In genomic region chr1:51288201-51288600, GRCm38 (mm10) we compare ENCODE assay signal across 8 mouse cellular contexts. TPM values are rescaled to one million over a fixed set of nuclear protein-coding genes. Genes with fewer than 3 reads are reported as not detected.
DNase-seq lines count a peak whose midpoint lies in the region; ATAC-seq and TF ChIP-seq lines count a peak whose summit lies in the region.
"Had no signal": no experiment of that assay in that cellular context is flagged by ENCODE, and none has a peak within 500 bp of the region (broad histone marks: within the 10 kb centered on the region; RNA-seq: fewer than 3 reads in every experiment).

No protein-coding gene starts in this region.

- no peak overlapping the region for H3K4me3 ChIP-seq in kidney, embryonic 14.5 days (ENCODE audit: low read length)
- H3K4me3 ChIP-seq in embryonic facial prominence, embryonic 14.5 days (ENCODE audit: low read depth, low read length) = peak overlapping the region; percentile 24; the same call in 1 of the 2 replicates
- H3K4me3 ChIP-seq in intestine, postnatal 0 days (ENCODE audit: low read depth, low read length) = no peak overlapping the region; the same call in 1 of the 2 replicates

- no peak for DNase-seq in kidney, postnatal 14 days
- no peak for DNase-seq in embryonic facial prominence, embryonic 14.5 days (ENCODE audit: low spot score)
- peak; percentile 53 for DNase-seq in lung, postnatal 25 days (ENCODE audit: low spot score)
- DNase-seq in cerebellum, adult 18-20 months = no peak
- DNase-seq: right cerebral cortex, postnatal 14 days had no signal

- 62% methylated on average over 3 of the region's 3 CpGs for WGBS in kidney, embryonic 14.5 days
- WGBS in embryonic facial prominence, embryonic 14.5 days = 55% methylated on average over 3 of the region's 3 CpGs
- 51% methylated on average over 3 of the region's 3 CpGs for WGBS in intestine, postnatal 0 days

- peak overlapping the region; percentile 62; the same call in 1 of the 2 replicates for H3K27ac ChIP-seq in kidney, embryonic 14.5 days (ENCODE audit: low read depth, low read length)
- peak overlapping the region; percentile 79 for H3K27ac ChIP-seq in embryonic facial prominence, embryonic 14.5 days (replicated peaks; ENCODE audit: low read depth, low read length)
- H3K27ac ChIP-seq in intestine, postnatal 0 days (ENCODE audit: low read depth, low read length) = no peak overlapping the region

- peaks cover 14% of the 10 kb centered on the region for H3K4me1 ChIP-seq in kidney, embryonic 14.5 days (ENCODE audit: control insufficient read depth, insufficient read depth, low read length)
- H3K4me1 ChIP-seq in embryonic facial prominence, embryonic 14.5 days (ENCODE audit: control insufficient read depth, insufficient read depth, low read length) = peaks cover 21% of the 10 kb centered on the region
- 0 out of 2 replicates have a peak, but pooled peaks cover 5% of the 10 kb centered on the region for H3K4me1 ChIP-seq in intestine, postnatal 0 days (replicated peaks; ENCODE audit: control insufficient read depth, insufficient read depth, low read length)

- H3K27me3 ChIP-seq in kidney, embryonic 14.5 days (ENCODE audit: control insufficient read depth, insufficient read depth, low read length) = no peaks in the 10 kb centered on the region
- H3K27me3 ChIP-seq in embryonic facial prominence, embryonic 14.5 days (replicated peaks; ENCODE audit: control insufficient read depth, insufficient read depth, low read length) = no peaks in the 10 kb centered on the region
- no peaks in the 10 kb centered on the region for H3K27me3 ChIP-seq in intestine, postnatal 0 days (replicated peaks; ENCODE audit: control insufficient read depth, insufficient read depth, low read length)

- H3K9me3 ChIP-seq in kidney, embryonic 14.5 days (ENCODE audit: control insufficient read depth, low read length) = no peaks in the 10 kb centered on the region
- no peaks in the 10 kb centered on the region for H3K9me3 ChIP-seq in embryonic facial prominence, embryonic 14.5 days (ENCODE audit: control insufficient read depth, low read length)
- no peaks in the 10 kb centered on the region for H3K9me3 ChIP-seq in intestine, postnatal 0 days (ENCODE audit: control insufficient read depth)

- ATAC-seq in kidney, embryonic 14.5 days (ENCODE audit: low FRiP score, low TSS enrichment) = no peak
- no peak for ATAC-seq in embryonic facial prominence, embryonic 14.5 days (ENCODE audit: low read depth)
- ATAC-seq in intestine, postnatal 0 days = no peak
- ATAC-seq in CD4-positive, CD25-positive, alpha-beta regulatory T cell, adult 4 months = no peak

- no peak overlapping the region for H3K9ac ChIP-seq in kidney, embryonic 14.5 days (ENCODE audit: low read depth, low read length)
- H3K9ac ChIP-seq in embryonic facial prominence, embryonic 14.5 days (ENCODE audit: low read depth, low read length) = no peak overlapping the region
- no peak overlapping the region for H3K9ac ChIP-seq in intestine, postnatal 0 days (ENCODE audit: low read depth, low read length)

- TF ChIP-seq CTCF in intestine, postnatal 0 days (IDR thresholded peaks at IDR 0.05; ENCODE audit: low read depth) = no peak

- H3K4me2 ChIP-seq in kidney, embryonic 14.5 days (replicated peaks; ENCODE audit: low read depth, low read length) = peak overlapping the region; percentile 34
- H3K4me2 ChIP-seq in embryonic facial prominence, embryonic 14.5 days (ENCODE audit: low read depth, low read length) = peak overlapping the region; percentile 50
- H3K4me2 ChIP-seq in intestine, postnatal 0 days (replicated peaks; ENCODE audit: low read depth) = peak overlapping the region; percentile 58

- H3K36me3 ChIP-seq in kidney, embryonic 14.5 days (ENCODE audit: control insufficient read depth, insufficient read depth, low read length) = no peaks in the 10 kb centered on the region
- no peaks in the 10 kb centered on the region for H3K36me3 ChIP-seq in embryonic facial prominence, embryonic 14.5 days (ENCODE audit: control insufficient read depth, insufficient read depth, low read length)
- no peaks in the 10 kb centered on the region for H3K36me3 ChIP-seq in intestine, postnatal 0 days (ENCODE audit: control insufficient read depth, insufficient read depth)

RNA-seq across cellular contexts. Expression of gene Cavin2, which starts 0.7 kb away (rescaled TPM):
- polyA plus RNA-seq in kidney, embryonic 14.5 days (2014; fragmentation: Nextera tagmentation; extraction: Ambion mirVana) = 14.9 and 20.8 TPM in 2 replicates
- polyA plus RNA-seq in embryonic facial prominence, embryonic 14.5 days (2014; fragmentation: Nextera tagmentation; extraction: Ambion mirVana) = 78.2 and 81.6 TPM in 2 replicates
- 47.0 and 50.0 TPM in 2 replicates for polyA plus RNA-seq in intestine, postnatal 0 days (2015; fragmentation: Nextera tagmentation; extraction: Ambion mirVana)
- polyA plus RNA-seq in CD4-positive, CD25-positive, alpha-beta regulatory T cell, adult 4 months (2017; shearing (Covaris generic)) = not detected

Comparison
In these comparisons a context has a peak if more than half of its experiments do, and no peak if none do; other contexts are left out.
1. RNA of gene Cavin2, which starts 0.7 kb away (polyA plus RNA-seq): 78.2 to 81.6 TPM in embryonic facial prominence, embryonic 14.5 days, 47.0 to 50.0 TPM in intestine, postnatal 0 days and 14.9 to 20.8 TPM in kidney, embryonic 14.5 days; not detected in CD4-positive, CD25-positive, alpha-beta regulatory T cell, adult 4 months; every median in the first group is over 10 times any median in the second.
2. Peak in every context shown above with its lines, with median percentiles within 50 percentile points of each other: H3K4me2 ChIP-seq.